Mouse (Mus musculus) kidney, postnatal 14 days (tissue): ENCODE measurements at regions not wholly inside any gene's neighbourhood (a gene's known extent, or its start where the extent isn't known, plus 50 kb on each side); places are given as distances from the start of the nearest gene placed in this dataset.

Experiments
- DNase-seq: peaks from one replicate; pipeline ENCODE4 v3.0.0; 2022; ENCODE audit warnings: mixed read lengths

GRCm38 (mm10) chr15:57644331-57644953 is 167.0 kb upstream of the Slc22a22 start:
- peak; percentile 34 for DNase-seq

- no peak for DNase-seq
These were observed 161.7 kb upstream of the Slc22a22 start for GRCm38 (mm10) chr15:57639115-57639514.

- peak; percentile 3 for DNase-seq
These were observed 155.6 kb upstream of the Slc22a22 start for GRCm38 (mm10) chr15:57633067-57633466.

GRCm38 (mm10) chr15:57632537-57632936 is 155.1 kb upstream of the Slc22a22 start:
- no peak for DNase-seq

- no peak for DNase-seq
These were observed 141.0 kb upstream of the Slc22a22 start for GRCm38 (mm10) chr15:57618466-57618865.

GRCm38 (mm10) chr15:57616880-57617391 is 139.5 kb upstream of the Slc22a22 start:
- DNase-seq = peak; percentile 8

GRCm38 (mm10) chr15:57610006-57610405 is 132.6 kb upstream of the Slc22a22 start:
- no peak for DNase-seq

GRCm38 (mm10) chr15:57608519-57608918 is 131.1 kb upstream of the Slc22a22 start:
- no peak for DNase-seq

- DNase-seq = peak; percentile 56
These were observed 123.1 kb upstream of the Slc22a22 start for GRCm38 (mm10) chr15:57600562-57600961.

- no peak for DNase-seq
These were observed 116.0 kb upstream of the Slc22a22 start for GRCm38 (mm10) chr15:57593326-57594004.

- peak; percentile 20 for DNase-seq
These were observed 113.3 kb upstream of the Slc22a22 start for GRCm38 (mm10) chr15:57590597-57591219.

- peak; percentile 24 for DNase-seq
These were observed 112.3 kb upstream of the Slc22a22 start for GRCm38 (mm10) chr15:57589404-57590377.

GRCm38 (mm10) chr15:57585411-57585810 is 108.0 kb upstream of the Slc22a22 start:
- DNase-seq = no peak

- DNase-seq = no peak
These were observed 107.1 kb upstream of the Slc22a22 start for GRCm38 (mm10) chr15:57584498-57584897.

- DNase-seq = peak; percentile 50
These were observed 103.8 kb upstream of the Slc22a22 start for GRCm38 (mm10) chr15:57581266-57581665.

- DNase-seq = no peak
These were observed 101.4 kb upstream of the Slc22a22 start for GRCm38 (mm10) chr15:57578794-57579193.

GRCm38 (mm10) chr15:57574080-57574618 is 96.7 kb upstream of the Slc22a22 start:
- DNase-seq = no peak

GRCm38 (mm10) chr15:57572460-57572859 is 95.0 kb upstream of the Slc22a22 start:
- no peak for DNase-seq

- no peak for DNase-seq
These were observed 90.7 kb upstream of the Slc22a22 start for GRCm38 (mm10) chr15:57568006-57568630.

- DNase-seq = no peak
These were observed 69.7 kb upstream of the Slc22a22 start for GRCm38 (mm10) chr15:57547154-57547553.

- no peak for DNase-seq
These were observed 67.7 kb upstream of the Slc22a22 start for GRCm38 (mm10) chr15:57545141-57545540.

- DNase-seq = no peak
These were observed 66.6 kb upstream of the Slc22a22 start for GRCm38 (mm10) chr15:57543985-57544384.
